Mouse (Mus musculus): Measurements from ENCODE around the gene Slc41a2. TPM values are rescaled to one million over a fixed set of nuclear protein-coding genes. Genes with fewer than 3 reads are reported as not detected.

Slc41a2 gene
- total and polyA plus RNA-seq, 2 experiments from 2014 or later: 11.9 to 42.0 TPM

DNA sequence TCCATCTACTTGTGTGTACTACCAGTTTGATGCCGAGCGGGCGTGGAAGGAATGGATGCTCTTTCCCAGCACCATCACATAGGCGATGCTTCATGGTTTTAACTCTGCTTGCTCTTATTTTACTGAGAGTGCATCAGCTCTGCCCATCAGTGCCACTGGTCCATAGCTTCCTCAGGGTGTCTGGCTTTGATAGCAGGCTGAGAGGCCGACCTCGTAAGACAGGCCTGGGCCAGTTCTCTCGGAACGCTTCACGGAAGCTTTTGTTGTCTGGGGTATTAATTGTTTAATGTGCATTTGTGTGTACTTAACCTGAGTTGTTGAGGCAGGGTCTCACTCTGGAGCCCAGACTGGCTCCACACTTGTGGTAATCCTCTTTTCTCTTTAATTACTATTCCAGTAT, 44.3 kb downstream of the Slc41a2 start:
- H3K36me3 ChIP-seq (ENCODE audit: insufficient read depth, low read length): peaks cover 4% of the 10 kb centered on the region; the same call in 1 of the 2 replicates
- no peak for ATAC-seq (ENCODE audit: low FRiP score)
- no peaks in the 10 kb centered on the region for H3K4me1 ChIP-seq (ENCODE audit: insufficient read depth, low read length)
- H3K9me3 ChIP-seq (ENCODE audit: low read length): no peaks in the 10 kb centered on the region
- 81% methylated on average over 9 of the region's 9 CpGs for WGBS
- H3K9ac ChIP-seq (replicated peaks; ENCODE audit: low read length, poor library complexity, severe bottlenecking): no peak overlapping the region
- DNase-seq (ENCODE audit: low spot score): no peak
- no peak overlapping the region for H3K4me2 ChIP-seq (ENCODE audit: low read depth, low read length, poor library complexity, severe bottlenecking)
- no peak overlapping the region for H3K27ac ChIP-seq (ENCODE audit: low read depth, low read length)
- no peaks in the 10 kb centered on the region for H3K27me3 ChIP-seq (ENCODE audit: insufficient read depth, low read length)
- no peak overlapping the region for H3K4me3 ChIP-seq (ENCODE audit: low read depth, low read length)
- no peak for TF ChIP-seq CTCF (IDR thresholded peaks at IDR 0.05)

DNA sequence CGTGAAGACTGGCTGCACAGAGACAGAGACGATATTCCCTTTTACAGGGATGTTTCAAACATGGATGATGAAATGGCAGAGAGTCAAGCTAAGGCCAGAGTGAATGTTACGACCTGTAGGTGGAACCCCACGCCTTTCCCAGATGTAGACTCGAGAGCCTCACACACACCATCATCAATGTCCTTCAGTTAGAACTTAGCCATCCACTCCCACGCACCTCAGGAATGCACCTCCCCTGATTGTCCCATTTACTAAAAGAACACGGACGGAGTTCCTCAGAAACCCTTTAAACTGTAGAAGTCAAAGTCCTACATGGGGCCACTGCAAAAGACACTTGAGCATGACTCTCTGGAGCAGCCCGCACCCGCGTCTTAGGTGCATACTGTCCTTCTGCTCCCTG, 46.0 kb downstream of the Slc41a2 start:
- ATAC-seq (ENCODE audit: low FRiP score) (no peak), DNase-seq (ENCODE audit: low spot score) (no peak)
- WGBS: 91% methylated on average over 11 of the region's 11 CpGs
- no peak overlapping the region for H3K27ac ChIP-seq (ENCODE audit: low read depth, low read length)
- no peaks in the 10 kb centered on the region for H3K27me3 ChIP-seq (ENCODE audit: insufficient read depth, low read length)
- H3K4me3 ChIP-seq (ENCODE audit: low read depth, low read length): no peak overlapping the region
- no peaks in the 10 kb centered on the region for H3K4me1 ChIP-seq (ENCODE audit: insufficient read depth, low read length)
- no peaks in the 10 kb centered on the region for H3K9me3 ChIP-seq (ENCODE audit: low read length)
- H3K4me2 ChIP-seq (ENCODE audit: low read depth, low read length, poor library complexity, severe bottlenecking): no peak overlapping the region
- H3K36me3 ChIP-seq (ENCODE audit: insufficient read depth, low read length): peaks cover 4% of the 10 kb centered on the region; the same call in 1 of the 2 replicates
- no peak overlapping the region for H3K9ac ChIP-seq (replicated peaks; ENCODE audit: low read length, poor library complexity, severe bottlenecking)
- TF ChIP-seq CTCF (IDR thresholded peaks at IDR 0.05): no peak

DNA sequence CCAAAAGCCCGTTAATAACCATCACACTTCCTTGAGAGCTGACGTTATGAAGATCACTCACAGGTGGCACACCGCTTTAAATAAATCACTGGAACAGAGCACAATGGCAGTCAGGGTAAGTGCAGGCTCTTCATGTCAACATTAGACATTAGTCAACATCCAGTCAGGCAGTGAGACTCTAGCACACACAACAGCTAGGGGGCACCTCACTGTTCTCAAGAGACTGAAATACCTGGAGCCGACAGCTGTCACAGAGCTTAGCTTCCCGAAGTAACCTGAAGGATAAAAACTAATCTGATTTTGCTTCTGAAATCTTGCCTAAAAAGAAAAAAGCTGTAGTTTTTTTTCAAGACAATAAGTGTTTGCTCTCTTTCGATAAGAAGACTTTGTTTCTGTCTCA, 49.9 kb downstream of the Slc41a2 start:
- ATAC-seq (ENCODE audit: low FRiP score) (no peak), DNase-seq (ENCODE audit: low spot score) (no peak)
- Histone ChIP-seq H3K9ac (replicated peaks; ENCODE audit: low read length, poor library complexity, severe bottlenecking) (no peak overlapping the region), H3K36me3 (ENCODE audit: insufficient read depth, low read length) (peaks cover 5% of the 10 kb centered on the region; the same call in 1 of the 2 replicates), H3K27me3 (ENCODE audit: insufficient read depth, low read length) (no peaks in the 10 kb centered on the region), H3K4me3 (ENCODE audit: low read depth, low read length) (no peak overlapping the region), H3K4me1 (ENCODE audit: insufficient read depth, low read length) (peaks cover 4% of the 10 kb centered on the region; the same call in 1 of the 2 replicates), H3K4me2 (ENCODE audit: low read depth, low read length, poor library complexity, severe bottlenecking) (no peak overlapping the region), H3K27ac (ENCODE audit: low read depth, low read length) (no peak overlapping the region), H3K9me3 (ENCODE audit: low read length) (no peaks in the 10 kb centered on the region)
- 67% methylated on average over 6 of the region's 6 CpGs for WGBS
- peak; percentile 48 for TF ChIP-seq CTCF (IDR thresholded peaks at IDR 0.05)

DNA sequence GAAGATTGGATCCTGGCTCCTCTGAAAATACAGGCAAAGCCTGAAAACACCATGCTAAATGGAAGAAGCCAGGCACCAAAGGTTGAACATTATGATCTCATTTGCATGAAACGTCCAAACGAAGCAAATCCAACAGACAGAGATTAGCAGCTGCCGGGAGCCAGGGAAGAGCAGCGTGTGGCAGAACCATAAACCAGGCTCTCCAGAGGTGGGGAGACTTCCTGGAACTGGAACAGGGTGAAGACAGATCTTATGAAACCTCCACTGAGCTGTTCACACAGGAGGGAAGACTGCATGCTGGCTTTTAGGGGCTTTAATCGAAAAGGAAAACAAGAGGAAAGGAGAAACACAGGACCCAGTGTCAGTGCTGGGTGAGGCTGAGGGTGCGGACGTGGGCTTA, 51.3 kb downstream of the Slc41a2 start:
- Histone ChIP-seq H3K9ac (replicated peaks; ENCODE audit: low read length, poor library complexity, severe bottlenecking) (0 out of 2 replicates have a peak overlapping the region, but pooled peaks have one; percentile 8), H3K36me3 (ENCODE audit: insufficient read depth, low read length) (peaks cover 7% of the 10 kb centered on the region; the same call in 1 of the 2 replicates), H3K4me3 (ENCODE audit: low read depth, low read length) (no peak overlapping the region), H3K9me3 (ENCODE audit: low read length) (no peaks in the 10 kb centered on the region), H3K4me2 (ENCODE audit: low read depth, low read length, poor library complexity, severe bottlenecking) (peak overlapping the region; percentile 24), H3K27ac (ENCODE audit: low read depth, low read length) (peak overlapping the region; percentile 57), H3K27me3 (ENCODE audit: insufficient read depth, low read length) (no peaks in the 10 kb centered on the region), H3K4me1 (ENCODE audit: insufficient read depth, low read length) (peaks cover 4% of the 10 kb centered on the region; the same call in 1 of the 2 replicates)
- 25% methylated on average over 7 of the region's 7 CpGs for WGBS
- DNase-seq (ENCODE audit: low spot score) (no peak), ATAC-seq (ENCODE audit: low FRiP score) (peak; percentile 41; the same call in 1 of the 2 replicates)
- no peak for TF ChIP-seq CTCF (IDR thresholded peaks at IDR 0.05)

DNA sequence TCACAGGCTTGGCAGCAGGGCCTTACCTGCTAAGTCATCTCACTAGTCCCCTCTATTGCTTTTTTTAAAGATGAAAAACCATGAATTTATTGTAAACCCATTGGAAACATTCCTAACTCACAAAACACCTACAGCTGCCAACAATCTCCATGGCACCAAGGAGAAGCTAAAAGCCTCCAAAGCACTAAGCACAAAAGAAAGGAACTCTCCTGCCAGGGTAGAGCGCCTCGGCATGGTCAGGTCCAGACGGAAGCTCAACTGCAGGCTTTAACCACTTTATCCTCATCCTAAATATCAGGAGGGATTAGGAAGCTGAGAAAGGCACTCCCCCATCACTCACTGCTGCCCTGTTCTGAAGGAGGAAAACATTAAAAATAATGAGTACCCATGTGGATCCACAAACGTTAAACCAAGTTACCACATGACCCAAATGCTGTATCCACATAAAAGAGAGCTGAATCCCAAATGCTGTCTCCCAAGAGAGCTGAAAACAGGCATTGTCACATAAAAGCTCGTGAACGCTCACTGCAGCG, 51.9 kb downstream of the Slc41a2 start:
- Histone ChIP-seq H3K9me3 (ENCODE audit: low read length) (no peaks in the 10 kb centered on the region), H3K9ac (replicated peaks; ENCODE audit: low read length, poor library complexity, severe bottlenecking) (no peak overlapping the region), H3K36me3 (ENCODE audit: insufficient read depth, low read length) (peaks cover 7% of the 10 kb centered on the region; the same call in 1 of the 2 replicates), H3K27me3 (ENCODE audit: insufficient read depth, low read length) (no peaks in the 10 kb centered on the region), H3K4me1 (ENCODE audit: insufficient read depth, low read length) (peaks cover 4% of the 10 kb centered on the region; the same call in 1 of the 2 replicates), H3K4me3 (ENCODE audit: low read depth, low read length) (no peak overlapping the region), H3K27ac (ENCODE audit: low read depth, low read length) (peak overlapping the region; percentile 57; the same call in 1 of the 2 replicates), H3K4me2 (ENCODE audit: low read depth, low read length, poor library complexity, severe bottlenecking) (peak overlapping the region; percentile 24)
- TF ChIP-seq CTCF (IDR thresholded peaks at IDR 0.05): peak; percentile 37
- no peak for DNase-seq (ENCODE audit: low spot score)
- WGBS: 26% methylated on average over 7 of the region's 7 CpGs
- peak; percentile 49; the same call in 1 of the 2 replicates for ATAC-seq (ENCODE audit: low FRiP score)

DNA sequence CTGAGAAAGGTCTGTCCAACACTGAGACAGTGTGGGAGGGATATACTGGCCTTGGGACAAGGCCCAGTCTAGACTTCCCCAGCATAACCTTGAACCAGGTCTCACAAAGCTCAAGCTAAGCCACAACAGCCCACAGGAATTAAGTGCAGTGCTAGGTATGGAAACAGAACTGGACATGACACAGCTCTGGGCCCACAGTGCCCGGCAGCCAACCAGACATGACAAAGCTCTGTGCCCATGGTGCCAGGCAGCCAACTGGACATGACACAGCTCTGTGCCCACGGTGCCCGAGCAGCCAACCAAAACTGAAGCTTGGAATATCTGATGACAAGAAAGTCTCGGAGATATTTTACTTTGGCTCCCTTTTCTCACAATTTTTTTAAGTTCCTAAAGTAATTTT, 52.8 kb downstream of the Slc41a2 start:
- H3K4me2 ChIP-seq (ENCODE audit: low read depth, low read length, poor library complexity, severe bottlenecking): no peak overlapping the region
- H3K9me3 ChIP-seq (ENCODE audit: low read length): no peaks in the 10 kb centered on the region
- ATAC-seq (ENCODE audit: low FRiP score): no peak
- no peak overlapping the region for H3K4me3 ChIP-seq (ENCODE audit: low read depth, low read length)
- no peak for DNase-seq (ENCODE audit: low spot score)
- 92% methylated on average over 4 of the region's 4 CpGs for WGBS
- H3K27ac ChIP-seq (ENCODE audit: low read depth, low read length): 0 out of 2 replicates have a peak overlapping the region, but pooled peaks have one; percentile 12
- H3K9ac ChIP-seq (replicated peaks; ENCODE audit: low read length, poor library complexity, severe bottlenecking): no peak overlapping the region
- peaks cover 4% of the 10 kb centered on the region; the same call in 1 of the 2 replicates for H3K4me1 ChIP-seq (ENCODE audit: insufficient read depth, low read length)
- H3K27me3 ChIP-seq (ENCODE audit: insufficient read depth, low read length): no peaks in the 10 kb centered on the region
- no peak for TF ChIP-seq CTCF (IDR thresholded peaks at IDR 0.05)
- H3K36me3 ChIP-seq (ENCODE audit: insufficient read depth, low read length): peaks cover 10% of the 10 kb centered on the region; the same call in 1 of the 2 replicates
